Mouse (Mus musculus): ENCODE results near the gene Srpr. TPM values are rescaled to one million over a fixed set of nuclear protein-coding genes. Genes with fewer than 3 reads are reported as not detected.

Srpr gene
- total and polyA plus RNA-seq, 3 experiments = 42.9 to 113 (median 63.5) TPM

DNA sequence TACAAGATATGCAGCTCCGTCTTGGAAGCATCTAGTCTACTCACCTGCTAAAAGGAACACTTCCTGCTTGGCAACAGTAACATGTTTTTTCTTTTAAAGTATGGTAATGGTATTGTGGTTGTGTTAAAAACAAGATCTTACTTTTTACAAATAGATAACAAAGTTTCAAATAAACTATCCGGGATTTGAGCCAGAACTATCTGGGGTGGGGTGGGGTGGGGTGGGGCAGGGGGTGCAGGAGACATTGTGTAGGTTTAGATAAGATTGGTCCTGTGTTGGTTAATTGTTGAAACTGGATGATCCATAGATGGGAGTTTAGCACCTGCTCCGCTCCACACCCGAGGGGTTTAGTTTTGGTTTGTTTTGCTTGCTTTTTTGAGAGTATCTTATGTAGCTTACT is 62.4 kb downstream of the Srpr start:
- Histone ChIP-seq H3K27ac (ENCODE audit: control insufficient read depth, low read depth, low read length) (peak overlapping the region; percentile 91), H3K9ac (ENCODE audit: control insufficient read depth, low read depth, low read length, poor library complexity, severe bottlenecking) (peak overlapping the region; percentile 27; the same call in 1 of the 2 replicates), H3K36me3 (ENCODE audit: control insufficient read depth in 1 of 2, insufficient read depth in 2 of 2, low read length in 2 of 2) (peaks cover 0 to 55% of the 10 kb centered on the region in 2 experiments; a peak in 2 of 4 replicates), H3K79me2 (ENCODE audit: control insufficient read depth, insufficient read depth, low read length, poor library complexity) (peaks cover 12% of the 10 kb centered on the region), H3K27me3 (ENCODE audit: control insufficient read depth in 1 of 2, insufficient read depth in 2 of 2, low read length in 2 of 2) (no peaks in the 10 kb centered on the region), H3K4me1 (ENCODE audit: control insufficient read depth in 1 of 2, insufficient read depth in 2 of 2, low read length in 2 of 2) (peaks cover 24 to 35% of the 10 kb centered on the region in 2 experiments), H3K9me3 (replicated peaks; ENCODE audit: insufficient read depth, low read length) (no peaks in the 10 kb centered on the region), H3K4me3 (ENCODE audit: control insufficient read depth in 1 of 2, insufficient read depth in 1 of 2, low read depth in 2 of 2, low read length in 2 of 2) (peak overlapping the region; percentile 10 to 53; a peak in 3 of 4 replicates)
- peak; percentile 63 for DNase-seq (ENCODE audit: low read depth, low spot score)
- TF ChIP-seq ETS1 (IDR thresholded peaks at IDR 0.05; ENCODE audit: low read depth, low read length) = peak; percentile 70
- no peak for TF ChIP-seq GABPA (IDR thresholded peaks at IDR 0.05; ENCODE audit: low read depth, low read length)
- peak; percentile 77; the same call in 1 of the 2 replicates for TF ChIP-seq MEF2A (IDR thresholded peaks at IDR 0.05; ENCODE audit: extremely low read depth, insufficient replicate concordance, low read depth, low read length, poor library complexity, severe bottlenecking)
- TF ChIP-seq MAZ (IDR thresholded peaks at IDR 0.05; ENCODE audit: low read depth, low read length) = no peak; the same call in 1 of the 2 replicates
- TF ChIP-seq RAD21 (IDR thresholded peaks at IDR 0.05; ENCODE audit: low read depth, low read length) = no peak
- no peak for TF ChIP-seq POLR2AphosphoS5 (IDR thresholded peaks at IDR 0.05; ENCODE audit: borderline replicate concordance, low read depth, low read length)
- no peak for TF ChIP-seq CHD1 (IDR thresholded peaks at IDR 0.05; ENCODE audit: low read depth, low read length)
- peak; percentile 59; the same call in 1 of the 2 replicates for TF ChIP-seq SIN3A (IDR thresholded peaks at IDR 0.05; ENCODE audit: low read length)
- no peak for TF ChIP-seq ZKSCAN1 (IDR thresholded peaks at IDR 0.05; ENCODE audit: low read depth, low read length)
- no peak for TF ChIP-seq NRF1 (IDR thresholded peaks at IDR 0.05; ENCODE audit: insufficient read depth, low read depth, low read length, poor library complexity, severe bottlenecking)
- no peak for TF ChIP-seq ZC3H11A (IDR thresholded peaks at IDR 0.05; ENCODE audit: low read depth, low read length)
- TF ChIP-seq JUND (IDR thresholded peaks at IDR 0.05; ENCODE audit: low read depth, low read length) = no peak
- peak; percentile 17; the same call in 1 of the 2 replicates for TF ChIP-seq MXI1 (IDR thresholded peaks at IDR 0.05; ENCODE audit: low read depth, low read length)
- peak; percentile 51 for TF ChIP-seq ZNF384 (IDR thresholded peaks at IDR 0.05; ENCODE audit: low read depth, low read length)
- TF ChIP-seq USF1 (IDR thresholded peaks at IDR 0.05; ENCODE audit: low read depth, low read length) = no peak
- TF ChIP-seq HCFC1 (IDR thresholded peaks at IDR 0.05; ENCODE audit: low read depth, low read length) = no peak
- no peak; the same call in 1 of the 2 replicates for TF ChIP-seq GATA1 (IDR thresholded peaks at IDR 0.05; ENCODE audit: low read depth, low read length)
- no peak for TF ChIP-seq CTCF (IDR thresholded peaks at IDR 0.05 in 2 of 3, conservative IDR thresholded peaks at IDR 0.05 in 1 of 3; ENCODE audit: control insufficient read depth in 1 of 3, insufficient read depth in 1 of 3, low read depth in 2 of 3, low read length in 3 of 3, poor library complexity in 1 of 3, severe bottlenecking in 1 of 3)
- TF ChIP-seq UBTF (IDR thresholded peaks at IDR 0.05; ENCODE audit: borderline replicate concordance, insufficient read depth, low read depth, low read length) = no peak
- TF ChIP-seq MYB (IDR thresholded peaks at IDR 0.05; ENCODE audit: low read depth, low read length) = no peak
- TF ChIP-seq MAX (IDR thresholded peaks at IDR 0.05; ENCODE audit: low read length) = no peak
- no peak for TF ChIP-seq MAFK (IDR thresholded peaks at IDR 0.05; ENCODE audit: borderline replicate concordance, low read depth, low read length)
- peak; percentile 50; the same call in 1 of the 2 replicates for TF ChIP-seq ELF1 (IDR thresholded peaks at IDR 0.05; ENCODE audit: low read depth, low read length)
- no peak for TF ChIP-seq POLR2A (IDR thresholded peaks at IDR 0.05; ENCODE audit: control insufficient read depth in 1 of 2, insufficient read depth in 1 of 2, low read depth in 1 of 2, low read length in 2 of 2, poor library complexity in 1 of 2)
- TF ChIP-seq CHD2 (IDR thresholded peaks at IDR 0.05; ENCODE audit: low read length) = no peak
- no peak for TF ChIP-seq E2F4 (IDR thresholded peaks at IDR 0.05; ENCODE audit: borderline replicate concordance, low read depth, low read length)
- peak; percentile 44; the same call in 1 of the 2 replicates for TF ChIP-seq BHLHE40 (IDR thresholded peaks at IDR 0.05; ENCODE audit: borderline replicate concordance, low read depth, low read length)
- TF ChIP-seq MYC (IDR thresholded peaks at IDR 0.05; ENCODE audit: low read depth, low read length) = no peak
- TF ChIP-seq RCOR1 (IDR thresholded peaks at IDR 0.05; ENCODE audit: low read depth, low read length) = peak; percentile 74; the same call in 1 of the 2 replicates
- TF ChIP-seq EP300 (IDR thresholded peaks at IDR 0.05; ENCODE audit: low read depth in 1 of 2, low read length in 2 of 2) = peak in 1 of 2 experiments; percentile 49; a peak in 3 of 4 replicates
- no peak for TF ChIP-seq KAT2A (conservative IDR thresholded peaks at IDR 0.05; ENCODE audit: low read depth, low read length)
- TF ChIP-seq POLR2AphosphoS2 (IDR thresholded peaks at IDR 0.05; ENCODE audit: low read length) = no peak
- no peak for TF ChIP-seq ZMIZ1 (IDR thresholded peaks at IDR 0.05; ENCODE audit: low read depth, low read length)
- no peak for TF ChIP-seq NELFE (IDR thresholded peaks at IDR 0.05; ENCODE audit: low read depth, low read length)
- no peak for TF ChIP-seq SMC3 (IDR thresholded peaks at IDR 0.05; ENCODE audit: low read depth, low read length)
- no peak for TF ChIP-seq TAL1 (IDR thresholded peaks at IDR 0.05; ENCODE audit: low read length)
- TF ChIP-seq TCF12 (IDR thresholded peaks at IDR 0.05; ENCODE audit: low read depth, low read length) = peak; percentile 61
- no peak for TF ChIP-seq TBP (IDR thresholded peaks at IDR 0.05; ENCODE audit: low read depth, low read length)

All from MEL (cell line).